Mouse (Mus musculus): ENCODE measurements around the gene Wwox. TPM values are rescaled to one million over a fixed set of nuclear protein-coding genes. Genes with fewer than 3 reads are reported as not detected.
A peak's percentile ranks its signal among the peaks of the same experiment; 100 is the strongest.

Wwox gene
- polyA plus RNA-seq, 1 experiment from 2014 or later, result 11.0 TPM

DNA sequence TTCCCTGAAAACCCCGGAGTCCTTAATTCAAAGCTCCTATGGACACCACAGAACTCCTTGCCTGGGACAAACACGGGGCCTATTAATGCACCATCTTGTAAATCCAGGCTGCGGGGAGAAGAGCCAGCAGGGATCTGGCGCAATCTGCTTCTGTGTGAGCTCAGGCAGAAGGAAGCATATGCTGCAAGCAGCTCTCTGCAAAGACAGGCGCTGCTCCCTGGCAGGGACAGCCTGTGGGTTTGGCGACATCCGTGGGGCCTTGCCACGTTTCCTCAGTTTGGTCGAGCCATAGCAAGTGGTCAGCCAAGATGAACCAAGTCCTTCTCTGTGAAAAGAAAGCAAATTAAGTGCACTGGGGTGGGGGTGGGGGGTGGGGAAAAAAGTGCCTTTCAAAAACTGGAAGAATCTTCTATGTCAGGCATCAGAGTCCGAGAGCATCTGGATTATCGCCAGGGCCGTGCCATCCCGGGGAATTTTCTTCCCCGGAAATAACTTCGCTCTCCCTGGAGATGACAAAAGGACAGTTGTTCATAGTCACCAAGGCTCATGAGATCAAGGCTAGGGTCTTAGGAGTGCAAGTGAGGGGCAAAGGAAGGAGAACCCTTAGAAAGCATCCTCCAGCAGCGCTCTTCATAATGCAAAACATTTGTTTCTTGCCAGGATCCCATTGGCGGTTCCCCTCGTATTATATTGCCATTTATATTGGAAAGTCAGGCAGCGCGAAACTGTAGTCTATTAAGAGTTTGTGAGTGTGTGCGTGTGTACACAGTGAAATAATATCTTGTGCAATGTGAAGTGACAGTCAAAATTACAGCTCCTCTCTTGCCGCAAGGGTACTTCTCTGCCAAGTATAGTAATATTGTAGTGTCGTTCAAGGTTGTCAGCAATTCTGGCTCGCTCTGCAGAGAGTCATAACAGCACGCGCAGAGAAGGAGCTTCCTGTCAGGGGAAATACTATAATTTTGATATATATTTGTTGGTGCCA, 152.1 kb downstream of the Wwox start:
- Histone ChIP-seq H3K9me3 (ENCODE audit: control insufficient read depth, low read length) (no peaks in the 10 kb centered on the region), H3K27me3 (ENCODE audit: control insufficient read depth, insufficient read depth, low read length) (no peaks in the 10 kb centered on the region), H3K4me1 (ENCODE audit: control insufficient read depth, insufficient read depth, low read length) (peaks cover 26% of the 10 kb centered on the region), H3K36me3 (ENCODE audit: control insufficient read depth, insufficient read depth, low read length) (no peaks in the 10 kb centered on the region), H3K9ac (ENCODE audit: low read length) (no peak overlapping the region), H3K4me2 (ENCODE audit: low read depth) (no peak overlapping the region), H3K4me3 (ENCODE audit: low read depth, low read length) (no peak overlapping the region), H3K27ac (ENCODE audit: low read depth, low read length) (peak overlapping the region; percentile 9; the same call in 1 of the 2 replicates)
- 47% methylated on average over 26 of the region's 26 CpGs for WGBS
- DNase-seq (ENCODE audit: low spot score) (peak; percentile 53), ATAC-seq (ENCODE audit: insufficient read depth, low FRiP score, low TSS enrichment) (0 out of 2 replicates have a peak, but pooled peaks have one; percentile 43)

DNA sequence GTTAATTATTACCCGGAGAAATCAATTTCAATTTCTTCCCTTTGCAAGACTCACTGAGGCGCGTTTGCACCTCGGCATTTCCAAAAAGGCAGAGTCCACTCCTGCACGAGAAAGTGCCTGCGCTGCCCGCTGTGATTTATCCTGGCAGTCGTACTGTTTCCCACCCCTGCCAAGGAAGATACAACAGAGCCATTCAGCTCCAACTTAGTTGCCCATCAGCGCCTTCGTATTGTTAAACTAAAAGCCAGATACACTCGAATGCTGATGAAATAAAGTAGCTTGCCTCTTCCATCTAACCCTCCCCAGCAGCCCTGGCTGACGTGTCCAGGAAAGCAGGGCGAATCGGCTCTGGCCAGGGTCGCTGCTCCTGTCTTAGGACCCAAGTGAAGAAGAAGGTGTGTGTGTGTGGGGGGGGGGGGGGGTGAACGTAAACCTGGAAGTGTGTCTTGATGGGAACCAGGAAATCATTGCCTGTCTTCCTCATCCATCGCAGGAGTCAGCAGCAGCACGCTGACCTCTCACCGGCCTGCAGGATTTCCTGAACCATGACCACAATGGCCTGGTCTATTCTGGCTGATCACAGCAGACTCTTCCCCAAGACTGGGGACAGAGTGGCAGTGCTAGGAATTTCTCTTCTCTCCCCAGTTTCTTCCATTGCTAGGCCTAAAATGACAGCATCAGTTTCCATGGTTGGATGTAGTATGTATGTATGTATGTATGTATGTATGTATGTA, 154.1 kb downstream of the Wwox start:
- Histone ChIP-seq H3K36me3 (ENCODE audit: control insufficient read depth, insufficient read depth, low read length) (no peaks in the 10 kb centered on the region), H3K4me1 (ENCODE audit: control insufficient read depth, insufficient read depth, low read length) (peaks cover 26% of the 10 kb centered on the region), H3K9me3 (ENCODE audit: control insufficient read depth, low read length) (no peaks in the 10 kb centered on the region), H3K4me3 (ENCODE audit: low read depth, low read length) (no peak overlapping the region), H3K27me3 (ENCODE audit: control insufficient read depth, insufficient read depth, low read length) (no peaks in the 10 kb centered on the region), H3K9ac (ENCODE audit: low read length) (no peak overlapping the region), H3K27ac (ENCODE audit: low read depth, low read length) (0 out of 2 replicates have a peak overlapping the region, but pooled peaks have one; percentile 3), H3K4me2 (ENCODE audit: low read depth) (peak overlapping the region; percentile 1; the same call in 1 of the 2 replicates)
- 41% methylated on average over 19 of the region's 19 CpGs for WGBS
- DNase-seq (ENCODE audit: low spot score), result peak; percentile 40
- peak; percentile 60; the same call in 1 of the 2 replicates for ATAC-seq (ENCODE audit: insufficient read depth, low FRiP score, low TSS enrichment)

DNA sequence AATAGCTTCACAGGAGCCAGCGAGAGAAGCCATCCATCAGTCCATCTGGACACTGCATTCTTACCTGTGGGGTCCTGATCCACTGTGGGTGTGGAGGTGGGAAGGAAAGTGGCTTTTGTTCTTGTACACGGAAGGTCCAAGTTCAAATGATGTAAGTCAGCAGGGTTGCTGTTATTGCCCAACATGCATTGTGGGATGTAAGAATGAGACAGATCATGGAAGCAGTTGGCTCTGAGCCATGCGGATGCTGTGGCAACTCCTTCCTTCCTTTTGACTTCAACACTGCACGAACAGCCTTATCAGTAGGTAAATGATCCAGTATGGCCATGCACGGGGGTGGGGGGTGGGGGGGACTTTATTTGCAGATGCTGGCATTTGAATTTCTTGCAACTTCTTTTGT, 155.4 kb downstream of the Wwox start:
- no peak overlapping the region for H3K9ac ChIP-seq (ENCODE audit: low read length)
- no peaks in the 10 kb centered on the region for H3K9me3 ChIP-seq (ENCODE audit: control insufficient read depth, low read length)
- 82% methylated on average over 5 of the region's 5 CpGs for WGBS
- H3K27me3 ChIP-seq (ENCODE audit: control insufficient read depth, insufficient read depth, low read length), result no peaks in the 10 kb centered on the region
- H3K36me3 ChIP-seq (ENCODE audit: control insufficient read depth, insufficient read depth, low read length), result no peaks in the 10 kb centered on the region
- no peak overlapping the region for H3K4me2 ChIP-seq (ENCODE audit: low read depth)
- ATAC-seq (ENCODE audit: insufficient read depth, low FRiP score, low TSS enrichment) (no peak), DNase-seq (ENCODE audit: low spot score) (no peak)
- no peak overlapping the region for H3K27ac ChIP-seq (ENCODE audit: low read depth, low read length)
- peaks cover 33% of the 10 kb centered on the region for H3K4me1 ChIP-seq (ENCODE audit: control insufficient read depth, insufficient read depth, low read length)
- no peak overlapping the region for H3K4me3 ChIP-seq (ENCODE audit: low read depth, low read length)

DNA sequence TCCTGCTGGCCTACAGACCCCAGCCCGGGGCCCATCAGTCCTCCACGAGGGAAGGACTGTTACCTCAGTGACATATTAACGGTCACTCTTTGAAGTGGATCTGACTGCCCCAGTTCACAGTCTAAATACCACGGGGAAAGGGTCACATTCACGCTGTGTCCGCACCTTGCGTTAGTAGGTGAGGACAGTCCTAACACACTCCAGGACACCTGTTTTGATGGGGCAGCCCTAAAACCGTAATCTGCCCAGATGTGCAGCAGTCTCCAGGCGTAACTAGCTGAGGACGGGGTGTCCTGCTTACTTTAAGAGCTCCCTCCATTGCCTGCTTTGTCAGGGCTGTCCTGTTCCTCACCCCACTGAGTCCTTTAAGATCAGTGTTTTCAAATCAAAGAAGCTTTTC, 160.1 kb downstream of the Wwox start:
- no peak for DNase-seq (ENCODE audit: low spot score)
- Histone ChIP-seq H3K4me2 (ENCODE audit: low read depth) (no peak overlapping the region), H3K36me3 (ENCODE audit: control insufficient read depth, insufficient read depth, low read length) (no peaks in the 10 kb centered on the region), H3K9me3 (ENCODE audit: control insufficient read depth, low read length) (no peaks in the 10 kb centered on the region), H3K27ac (ENCODE audit: low read depth, low read length) (no peak overlapping the region), H3K4me3 (ENCODE audit: low read depth, low read length) (no peak overlapping the region), H3K27me3 (ENCODE audit: control insufficient read depth, insufficient read depth, low read length) (no peaks in the 10 kb centered on the region), H3K4me1 (ENCODE audit: control insufficient read depth, insufficient read depth, low read length) (peaks cover 20% of the 10 kb centered on the region), H3K9ac (ENCODE audit: low read length) (no peak overlapping the region)
- ATAC-seq (ENCODE audit: insufficient read depth, low FRiP score, low TSS enrichment), result no peak
- WGBS, result 12% methylated on average over 10 of the region's 10 CpGs

DNA sequence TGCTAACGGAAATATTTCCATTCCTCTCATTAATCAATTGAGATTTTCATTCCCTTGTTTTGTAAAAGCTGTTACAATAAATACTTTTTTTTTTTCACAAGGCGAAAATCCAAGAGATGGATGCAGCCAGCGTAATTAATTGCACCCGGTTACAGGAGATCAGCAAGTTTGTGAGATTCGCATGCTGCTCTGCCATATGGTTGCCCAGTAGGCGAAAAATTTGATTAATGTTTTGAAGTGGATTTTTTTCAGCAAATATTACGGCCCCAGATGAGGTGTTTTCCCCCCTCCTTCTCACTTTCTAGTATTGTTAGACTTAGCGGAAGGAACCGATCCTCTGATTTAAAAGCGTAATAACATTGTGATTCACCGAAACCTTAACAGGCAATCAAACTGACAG, 160.7 kb downstream of the Wwox start:
- 36% methylated on average over 11 of the region's 11 CpGs for WGBS
- ATAC-seq (ENCODE audit: insufficient read depth, low FRiP score, low TSS enrichment) (no peak), DNase-seq (ENCODE audit: low spot score) (no peak)
- no peak overlapping the region for H3K27ac ChIP-seq (ENCODE audit: low read depth, low read length)
- H3K4me2 ChIP-seq (ENCODE audit: low read depth), result no peak overlapping the region
- H3K4me3 ChIP-seq (ENCODE audit: low read depth, low read length), result no peak overlapping the region
- no peaks in the 10 kb centered on the region for H3K9me3 ChIP-seq (ENCODE audit: control insufficient read depth, low read length)
- H3K9ac ChIP-seq (ENCODE audit: low read length), result no peak overlapping the region
- H3K36me3 ChIP-seq (ENCODE audit: control insufficient read depth, insufficient read depth, low read length), result no peaks in the 10 kb centered on the region
- peaks cover 24% of the 10 kb centered on the region for H3K4me1 ChIP-seq (ENCODE audit: control insufficient read depth, insufficient read depth, low read length)
- no peaks in the 10 kb centered on the region for H3K27me3 ChIP-seq (ENCODE audit: control insufficient read depth, insufficient read depth, low read length)

DNA sequence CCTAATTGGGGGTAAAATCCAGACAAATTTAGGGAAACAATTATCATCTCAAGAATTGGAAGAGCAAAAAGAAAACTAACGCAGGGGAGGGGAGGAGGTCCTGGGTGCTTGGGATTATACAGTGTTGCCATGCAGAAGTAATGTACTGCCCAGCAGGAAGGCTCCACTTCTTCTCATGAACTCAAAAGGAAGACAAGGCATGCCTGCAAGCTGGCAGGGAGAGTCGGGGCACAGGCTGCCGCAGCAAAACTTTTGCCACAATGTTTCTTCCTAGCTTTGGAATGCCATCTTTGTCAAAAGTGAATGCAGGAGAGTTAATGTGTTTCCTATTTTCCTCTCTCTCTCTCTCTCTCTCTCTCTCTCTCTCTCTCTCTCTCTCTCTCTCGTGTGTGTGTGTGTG, 163.6 kb downstream of the Wwox start:
- Histone ChIP-seq H3K4me1 (ENCODE audit: control insufficient read depth, insufficient read depth, low read length) (peaks cover 24% of the 10 kb centered on the region), H3K9me3 (ENCODE audit: control insufficient read depth, low read length) (no peaks in the 10 kb centered on the region), H3K27me3 (ENCODE audit: control insufficient read depth, insufficient read depth, low read length) (no peaks in the 10 kb centered on the region), H3K9ac (ENCODE audit: low read length) (no peak overlapping the region), H3K36me3 (ENCODE audit: control insufficient read depth, insufficient read depth, low read length) (no peaks in the 10 kb centered on the region), H3K27ac (ENCODE audit: low read depth, low read length) (no peak overlapping the region), H3K4me3 (ENCODE audit: low read depth, low read length) (no peak overlapping the region), H3K4me2 (ENCODE audit: low read depth) (no peak overlapping the region)
- 39% methylated on average over 3 of the region's 4 CpGs for WGBS
- DNase-seq (ENCODE audit: low spot score) (peak; percentile 42), ATAC-seq (ENCODE audit: insufficient read depth, low FRiP score, low TSS enrichment) (no peak)

DNA sequence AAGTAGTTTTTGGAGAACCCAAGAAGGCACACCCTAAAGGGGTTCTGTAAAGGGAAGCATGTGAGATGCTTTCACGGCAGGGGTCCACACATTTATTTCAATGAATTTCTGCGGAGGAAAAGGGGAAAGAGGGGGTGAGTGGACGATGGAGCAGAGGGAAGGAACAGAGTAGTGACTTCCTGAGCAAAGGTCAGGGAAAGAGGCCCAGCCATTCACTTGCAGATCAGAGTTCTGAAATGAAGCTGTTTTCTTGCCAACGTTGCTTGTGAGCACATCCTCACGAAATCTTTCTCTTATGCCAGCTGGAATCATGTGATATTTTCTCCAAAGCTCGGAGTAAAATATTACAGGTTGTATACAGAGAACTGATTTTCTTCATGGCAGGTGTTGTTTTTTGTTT, 164.1 kb downstream of the Wwox start:
- H3K4me1 ChIP-seq (ENCODE audit: control insufficient read depth, insufficient read depth, low read length), result peaks cover 24% of the 10 kb centered on the region
- no peak overlapping the region for H3K4me2 ChIP-seq (ENCODE audit: low read depth)
- no peak for ATAC-seq (ENCODE audit: insufficient read depth, low FRiP score, low TSS enrichment)
- no peaks in the 10 kb centered on the region for H3K9me3 ChIP-seq (ENCODE audit: control insufficient read depth, low read length)
- H3K9ac ChIP-seq (ENCODE audit: low read length), result no peak overlapping the region
- no peak overlapping the region for H3K27ac ChIP-seq (ENCODE audit: low read depth, low read length)
- DNase-seq (ENCODE audit: low spot score), result no peak
- WGBS, result 30% methylated on average over 6 of the region's 6 CpGs
- no peak overlapping the region for H3K4me3 ChIP-seq (ENCODE audit: low read depth, low read length)
- H3K36me3 ChIP-seq (ENCODE audit: control insufficient read depth, insufficient read depth, low read length), result no peaks in the 10 kb centered on the region
- H3K27me3 ChIP-seq (ENCODE audit: control insufficient read depth, insufficient read depth, low read length), result no peaks in the 10 kb centered on the region

DNA sequence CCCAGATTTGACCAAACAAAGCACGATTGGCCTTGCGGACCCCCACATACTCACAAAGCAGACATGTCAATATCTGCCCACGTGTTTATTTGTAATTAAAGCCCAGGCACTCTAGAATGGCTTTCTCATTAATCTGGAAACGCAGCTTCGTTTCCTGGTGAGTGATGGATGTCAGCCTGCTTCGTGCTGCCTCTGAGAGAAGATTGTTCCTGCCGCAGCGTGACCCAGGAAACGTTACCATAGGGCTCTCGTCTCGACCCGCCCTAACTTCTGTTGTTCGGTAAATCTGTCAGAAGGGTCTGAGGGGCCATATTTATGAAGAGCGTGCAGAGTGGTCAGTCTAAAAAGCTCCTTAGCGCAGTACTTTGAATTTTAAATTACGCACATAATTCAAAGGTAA, 164.9 kb downstream of the Wwox start:
- no peaks in the 10 kb centered on the region for H3K9me3 ChIP-seq (ENCODE audit: control insufficient read depth, low read length)
- no peak overlapping the region for H3K4me3 ChIP-seq (ENCODE audit: low read depth, low read length)
- peak; percentile 35 for ATAC-seq (ENCODE audit: insufficient read depth, low FRiP score, low TSS enrichment)
- H3K27me3 ChIP-seq (ENCODE audit: control insufficient read depth, insufficient read depth, low read length), result no peaks in the 10 kb centered on the region
- H3K27ac ChIP-seq (ENCODE audit: low read depth, low read length), result 0 out of 2 replicates have a peak overlapping the region, but pooled peaks have one; percentile 27
- DNase-seq (ENCODE audit: low spot score), result peak; percentile 57
- peaks cover 22% of the 10 kb centered on the region for H3K4me1 ChIP-seq (ENCODE audit: control insufficient read depth, insufficient read depth, low read length)
- peak overlapping the region; percentile 3; the same call in 1 of the 2 replicates for H3K4me2 ChIP-seq (ENCODE audit: low read depth)
- no peaks in the 10 kb centered on the region for H3K36me3 ChIP-seq (ENCODE audit: control insufficient read depth, insufficient read depth, low read length)
- WGBS, result 13% methylated on average over 16 of the region's 16 CpGs
- H3K9ac ChIP-seq (ENCODE audit: low read length), result no peak overlapping the region
